ENCODE assay signal across 8 mouse cellular contexts in genomic region chr9:53427638-53428037, GRCm38 (mm10).
"Had no signal": no experiment of that assay in that cellular context is flagged by ENCODE, and none has a peak within 500 bp of the region (broad histone marks: within the 10 kb centered on the region; RNA-seq: fewer than 3 reads in every experiment).

No protein-coding gene starts in this region.

- H3K27ac ChIP-seq: hindbrain, embryonic 13.5 days; hindbrain, postnatal 0 days; left cerebral cortex, adult 2 months; limb, embryonic 15.5 days; liver, embryonic 12.5 days; midbrain, embryonic 12.5 days had no signal

- H3K27me3 ChIP-seq: hindbrain, embryonic 13.5 days; limb, embryonic 15.5 days; liver, embryonic 12.5 days; midbrain, embryonic 12.5 days had no signal

- DNase-seq: thymus, adult 18-20 months; thymus, postnatal 25 days had no signal

- H3K9ac ChIP-seq: hindbrain, embryonic 13.5 days; limb, embryonic 15.5 days; liver, embryonic 12.5 days; midbrain, embryonic 12.5 days had no signal

- ATAC-seq: hindbrain, postnatal 0 days had no signal

- H3K9me3 ChIP-seq: hindbrain, embryonic 13.5 days; limb, embryonic 15.5 days; liver, embryonic 12.5 days; midbrain, embryonic 12.5 days had no signal

- H3K4me1 ChIP-seq: hindbrain, embryonic 13.5 days; limb, embryonic 15.5 days; midbrain, embryonic 12.5 days had no signal

- H3K36me3 ChIP-seq: hindbrain, embryonic 13.5 days; limb, embryonic 15.5 days; liver, embryonic 12.5 days; midbrain, embryonic 12.5 days had no signal

- H3K4me2 ChIP-seq: hindbrain, embryonic 13.5 days; limb, embryonic 15.5 days; liver, embryonic 12.5 days; midbrain, embryonic 12.5 days had no signal

- H3K4me3 ChIP-seq: hindbrain, embryonic 13.5 days; left cerebral cortex, adult 2 months; limb, embryonic 15.5 days; liver, embryonic 12.5 days; midbrain, embryonic 12.5 days had no signal
